In the genomic region with DNA sequence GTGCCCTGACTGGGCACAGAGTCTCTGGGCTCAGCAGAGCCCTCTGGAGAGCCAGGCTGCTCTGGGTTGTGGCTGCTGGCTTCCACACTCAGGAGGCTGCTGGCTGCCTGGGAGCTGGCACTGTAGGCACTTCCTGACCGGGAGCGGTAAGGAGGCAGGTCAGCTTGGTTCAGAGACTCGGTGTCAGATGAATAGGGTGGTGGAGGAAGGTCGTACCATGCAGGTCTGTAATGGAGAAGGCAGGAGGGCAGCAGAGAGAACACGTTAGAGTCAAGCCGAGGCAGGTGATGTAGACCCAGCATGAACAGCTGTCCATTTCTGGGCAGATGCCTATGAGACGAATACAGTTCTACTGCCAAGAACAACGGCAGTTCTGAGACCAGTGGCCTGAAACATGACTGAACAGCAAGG, we compare ENCODE assay signal across 13 mouse cellular contexts.
DNase-seq lines count a peak whose midpoint lies in the region; ATAC-seq lines count a peak whose summit lies in the region.
"Had no signal": no experiment of that assay in that cellular context is flagged by ENCODE, and none has a peak within 500 bp of the region (broad histone marks: within the 10 kb centered on the region; RNA-seq: fewer than 3 reads in every experiment).

No protein-coding gene starts in this region.

- peak; percentile 74 for ATAC-seq in cerebellum, adult (ENCODE audit: insufficient number of reproducible peaks, low FRiP score, low TSS enrichment)
- ATAC-seq: liver, embryonic 12.5 days; midbrain, embryonic 16.5 days had no signal

- DNase-seq in cerebellum, postnatal 4 days (ENCODE audit: low spot score in 2 of 2) = no peak
- peak; percentile 49 for DNase-seq in kidney, adult 11 months
- DNase-seq in kidney, postnatal 10 days = no peak
- peak; percentile 55 to 62 for DNase-seq in cerebellum, adult 18-20 months
- DNase-seq in fibroblast of lung, adult 2 months (ENCODE audit: low read depth) = peak; percentile 13
- no peak for DNase-seq in heart, adult 18-20 months
- DNase-seq in spleen, postnatal 4 days (ENCODE audit: low spot score in 2 of 2) = no peak
- DNase-seq: adrenal gland, postnatal 25 days; heart, postnatal 14 days; right cerebral cortex, postnatal 14 days had no signal

Comparison
In these comparisons a context has a peak if more than half of its experiments do, and no peak if none do; other contexts are left out.
1. DNase-seq: peak in kidney, adult 11 months (single experiment), cerebellum, adult 18-20 months (2 of 2) and fibroblast of lung, adult 2 months (single experiment); none in cerebellum, postnatal 4 days (0 of 2), kidney, postnatal 10 days (single experiment), heart, adult 18-20 months (0 of 2) and spleen, postnatal 4 days (0 of 2).